Mouse (Mus musculus): Measurements from ENCODE around the gene Elmod3. TPM values are rescaled to one million over a fixed set of nuclear protein-coding genes. Genes with fewer than 3 reads are reported as not detected.
A peak's percentile ranks its signal among the peaks of the same experiment; 100 is the strongest.

Elmod3 gene
- total RNA-seq, 2 experiments from 2014 or later: 25.4 to 25.8 TPM

- TF ChIP-seq CTCF (conservative IDR thresholded peaks at IDR 0.05): no peak
- no peak overlapping the region for H3K4me3 ChIP-seq
- no peak for DNase-seq (ENCODE audit: low spot score in 2 of 2)
- H3K27ac ChIP-seq: no peak overlapping the region
Measured at GRCm38 (mm10) chr6:72626391-72626790, 28.2 kb upstream of the Elmod3 start.

- TF ChIP-seq CTCF (conservative IDR thresholded peaks at IDR 0.05): no peak
- Histone ChIP-seq H3K27ac (no peak overlapping the region), H3K4me3 (no peak overlapping the region)
- DNase-seq (ENCODE audit: low spot score in 2 of 2): no peak
Measured at GRCm38 (mm10) chr6:72623661-72624402, 25.6 kb upstream of the Elmod3 start.

GRCm38 (mm10) chr6:72622917-72623316 lies 24.7 kb upstream of the Elmod3 start:
- no peak for DNase-seq (ENCODE audit: low spot score in 2 of 2)
- no peak overlapping the region for H3K27ac ChIP-seq
- no peak overlapping the region for H3K4me3 ChIP-seq
- TF ChIP-seq CTCF (conservative IDR thresholded peaks at IDR 0.05): no peak

- TF ChIP-seq CTCF (conservative IDR thresholded peaks at IDR 0.05): no peak
- Histone ChIP-seq H3K27ac (no peak overlapping the region), H3K4me3 (no peak overlapping the region)
- DNase-seq (ENCODE audit: low spot score in 2 of 2): no peak
Measured at GRCm38 (mm10) chr6:72620920-72621319, 22.7 kb upstream of the Elmod3 start.

- TF ChIP-seq CTCF (conservative IDR thresholded peaks at IDR 0.05): no peak
- Histone ChIP-seq H3K27ac (no peak overlapping the region), H3K4me3 (no peak overlapping the region)
- no peak for DNase-seq (ENCODE audit: low spot score in 2 of 2)
Measured at GRCm38 (mm10) chr6:72619734-72620532, 21.7 kb upstream of the Elmod3 start.

- DNase-seq (ENCODE audit: low spot score in 2 of 2): peak; percentile 93 to 94
- H3K27ac ChIP-seq: peak within 1 kb of the TSS; percentile 96
- peak within 1 kb of the TSS; percentile 73 for H3K4me3 ChIP-seq
- TF ChIP-seq CTCF (conservative IDR thresholded peaks at IDR 0.05): no peak
Measured at GRCm38 (mm10) chr6:72616643-72617288, 18.6 kb upstream of the Elmod3 start, which contains the start of gene Tgoln1. Gene Tgoln1, minus strand, starts transcription at chr6:72617000.

- TF ChIP-seq CTCF (conservative IDR thresholded peaks at IDR 0.05): no peak
- peak overlapping the region; percentile 96 for H3K27ac ChIP-seq
- H3K4me3 ChIP-seq: peak overlapping the region; percentile 73
- no peak for DNase-seq (ENCODE audit: low spot score in 2 of 2)
Measured at GRCm38 (mm10) chr6:72615561-72616375, 17.6 kb upstream of the Elmod3 start.

GRCm38 (mm10) chr6:72615151-72615550 lies 16.9 kb upstream of the Elmod3 start:
- Histone ChIP-seq H3K27ac (no peak overlapping the region), H3K4me3 (peak overlapping the region; percentile 73)
- DNase-seq (ENCODE audit: low spot score in 2 of 2): no peak
- TF ChIP-seq CTCF (conservative IDR thresholded peaks at IDR 0.05): no peak

- no peak overlapping the region for H3K4me3 ChIP-seq
- no peak for TF ChIP-seq CTCF (conservative IDR thresholded peaks at IDR 0.05)
- DNase-seq (ENCODE audit: low spot score in 2 of 2): no peak
- H3K27ac ChIP-seq: no peak overlapping the region
Measured at GRCm38 (mm10) chr6:72610261-72610660, 12.0 kb upstream of the Elmod3 start.

- DNase-seq (ENCODE audit: low spot score in 2 of 2): no peak
- no peak overlapping the region for H3K4me3 ChIP-seq
- H3K27ac ChIP-seq: no peak overlapping the region
- no peak for TF ChIP-seq CTCF (conservative IDR thresholded peaks at IDR 0.05)
Measured at GRCm38 (mm10) chr6:72608662-72609184, 10.5 kb upstream of the Elmod3 start.

- no peak for DNase-seq (ENCODE audit: low spot score in 2 of 2)
Measured at GRCm38 (mm10) chr6:72607676-72608075, 9.5 kb upstream of the Elmod3 start.

GRCm38 (mm10) chr6:72607060-72607459 lies 8.8 kb upstream of the Elmod3 start:
- no peak overlapping the region for H3K4me3 ChIP-seq
- no peak for TF ChIP-seq CTCF (conservative IDR thresholded peaks at IDR 0.05)
- DNase-seq (ENCODE audit: low spot score in 2 of 2): no peak
- H3K27ac ChIP-seq: no peak overlapping the region

More at GRCm38 (mm10) chr6:72607676-72608075, 9.5 kb upstream of the Elmod3 start:
- no peak for TF ChIP-seq CTCF (conservative IDR thresholded peaks at IDR 0.05)
- Histone ChIP-seq H3K4me3 (no peak overlapping the region), H3K27ac (no peak overlapping the region)

Data from layer of hippocampus, adult 2 months (tissue).